Mouse (Mus musculus): ENCODE measurements around the gene Abcf2. TPM values are rescaled to one million over a fixed set of nuclear protein-coding genes. Genes with fewer than 3 reads are reported as not detected.
A peak's percentile ranks its signal among the peaks of the same experiment; 100 is the strongest.
"Not testable (repeated sequence)": the region's sequence is repeated elsewhere in the genome, so short reads cannot be mapped to it uniquely, and the experiment has no call there.

Gene Abcf2
- polyA plus RNA-seq, 3 experiments from 2014 or later: 52.1 to 67.7 (median 61.3) TPM

DNA sequence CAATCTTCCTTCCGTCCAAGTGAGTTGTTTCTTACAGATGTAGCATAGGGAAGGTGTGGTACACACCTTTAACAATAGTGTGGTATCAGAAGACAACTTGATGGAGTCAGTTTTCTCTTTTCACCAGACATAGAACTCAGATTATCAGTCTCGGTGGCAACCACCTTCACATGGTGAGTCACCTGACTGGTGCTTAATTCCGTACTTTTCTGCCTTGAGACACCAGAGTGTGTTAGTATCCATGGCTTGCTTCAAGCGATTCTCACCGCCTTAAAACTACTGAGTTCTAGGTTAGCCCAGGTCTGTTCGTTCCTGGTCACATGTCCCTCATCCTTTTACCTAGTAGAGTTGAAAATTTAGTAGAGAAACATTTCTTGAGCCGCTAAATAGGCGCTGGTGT, 8.8 kb upstream of the Abcf2 start:
- ATAC-seq: peak; percentile 49

DNA sequence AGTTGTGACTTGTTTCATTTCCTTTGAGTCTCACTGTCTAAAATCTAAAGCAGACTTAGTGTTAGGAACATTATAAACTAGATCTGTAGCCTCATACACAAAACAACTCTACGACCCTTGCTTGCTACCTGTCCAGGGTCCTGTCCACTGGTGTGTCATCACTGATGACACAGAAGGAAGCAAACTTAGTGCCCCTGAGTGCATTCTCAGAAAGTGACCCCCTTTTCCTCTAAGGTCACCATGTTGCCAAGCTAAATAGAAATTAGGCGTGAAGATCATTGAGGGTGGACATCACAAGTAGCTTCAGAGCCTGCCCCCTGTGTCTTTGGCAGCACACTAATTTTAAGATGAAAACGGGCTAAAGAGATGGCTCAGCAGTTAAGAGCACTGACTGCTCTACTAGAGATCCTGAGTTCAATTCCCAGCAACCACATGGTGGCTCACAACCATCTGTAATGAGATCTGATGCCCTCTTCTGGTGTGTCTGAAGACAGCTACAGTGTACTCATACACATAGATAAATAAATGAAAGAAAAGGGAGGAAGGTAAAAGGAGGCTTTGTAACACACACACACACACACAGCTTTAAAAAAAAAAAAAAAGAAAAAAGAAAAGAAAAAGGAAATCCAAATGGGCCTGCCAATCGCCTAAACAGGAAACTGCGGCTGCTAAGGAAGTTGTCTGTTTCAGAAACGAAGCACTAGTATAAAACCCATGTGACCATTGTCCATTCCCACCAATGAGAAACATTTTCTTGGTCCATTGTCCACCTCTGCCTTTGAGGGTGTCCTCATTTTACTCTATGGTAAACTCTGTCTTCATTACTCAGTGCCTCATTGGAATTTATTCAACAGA, 1.1 kb upstream of the Abcf2 start:
- no peak for ATAC-seq

DNA sequence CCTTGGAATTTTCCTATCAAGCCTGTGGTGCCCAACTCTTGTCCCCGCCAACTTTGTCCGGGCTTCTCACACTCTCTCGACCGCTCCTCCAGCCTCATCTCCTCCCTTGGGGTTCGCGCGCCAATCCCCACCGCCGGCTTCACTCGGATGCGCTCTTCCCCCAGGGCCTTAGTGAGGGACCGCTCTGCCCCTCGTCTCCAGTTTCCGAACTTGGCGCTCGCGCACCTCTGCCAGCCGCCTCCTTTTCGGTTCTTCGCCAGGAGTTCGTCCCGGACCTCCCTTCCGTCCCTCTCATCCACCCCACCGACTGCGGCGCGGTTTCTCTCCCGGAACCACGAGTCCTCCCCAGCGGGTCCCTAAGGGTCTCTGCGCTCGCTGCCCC, 475 bp downstream of the Abcf2 start:
- peak; percentile 23 for ATAC-seq

DNA sequence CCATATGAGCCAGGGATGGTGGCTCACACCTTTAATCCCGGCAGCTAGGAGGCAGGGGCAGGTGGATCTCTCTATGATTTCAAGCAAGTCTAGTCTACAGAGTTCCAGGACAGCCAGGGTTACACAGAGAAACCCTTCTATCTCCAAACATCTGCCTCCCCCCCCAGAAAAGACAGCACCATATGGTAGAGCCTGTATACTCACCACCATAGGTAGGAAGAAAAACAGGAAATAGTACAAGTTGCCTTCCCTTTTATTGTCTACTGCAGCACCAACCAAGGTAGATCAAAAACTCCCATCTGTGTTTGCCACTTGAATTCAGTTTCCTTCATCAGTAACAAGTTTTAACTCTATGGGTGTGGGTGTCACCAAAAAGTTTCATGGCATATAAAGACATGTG, 1.3 kb downstream of the Abcf2 start:
- ATAC-seq: no peak

DNA sequence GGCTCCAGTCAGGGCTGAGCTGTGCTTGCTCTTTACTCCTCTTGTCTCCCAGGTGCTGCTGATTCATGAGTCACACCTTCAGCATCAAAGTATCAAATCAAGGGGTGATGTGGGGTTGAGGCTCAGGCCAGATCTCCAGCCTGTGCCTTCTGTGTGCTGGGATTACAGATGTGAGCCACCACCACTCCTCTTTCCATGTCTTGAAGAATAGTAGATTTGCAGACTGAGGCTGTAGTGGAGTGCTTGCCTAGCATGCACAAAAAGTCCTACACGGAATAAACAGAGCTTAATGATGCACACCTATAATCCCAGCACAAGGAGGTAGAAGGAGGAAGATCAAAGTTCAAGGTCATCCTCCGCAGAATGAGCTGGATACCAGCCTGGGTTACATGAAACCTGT, 20.6 kb downstream of the Abcf2 start, which contains the start of gene 4931409K22Rik:
TSS of gene 4931409K22Rik (minus strand) at position 101 of the 400 bp plus-strand sequence.
- no peak for ATAC-seq

DNA sequence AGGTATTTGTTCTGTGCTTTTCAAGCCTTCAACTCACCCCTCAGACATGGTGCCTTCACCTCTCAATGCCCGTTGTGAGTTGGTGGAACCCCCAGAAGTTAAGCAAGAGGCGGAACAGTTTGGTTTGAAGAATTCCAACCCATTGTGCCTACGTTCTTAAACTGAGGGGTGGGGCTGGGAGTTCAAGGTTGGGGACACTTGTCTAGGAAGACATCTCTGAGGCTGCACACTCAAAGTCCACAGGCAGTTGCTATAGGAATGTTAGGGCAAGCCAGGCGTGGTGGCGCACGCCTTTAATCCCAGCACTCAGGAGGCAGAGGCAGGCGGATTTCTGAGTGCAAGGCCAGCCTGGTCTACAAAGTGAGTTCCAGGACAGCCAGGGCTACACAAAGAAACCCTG, 21.9 kb downstream of the Abcf2 start:
- ATAC-seq: not testable (repeated sequence)

DNA sequence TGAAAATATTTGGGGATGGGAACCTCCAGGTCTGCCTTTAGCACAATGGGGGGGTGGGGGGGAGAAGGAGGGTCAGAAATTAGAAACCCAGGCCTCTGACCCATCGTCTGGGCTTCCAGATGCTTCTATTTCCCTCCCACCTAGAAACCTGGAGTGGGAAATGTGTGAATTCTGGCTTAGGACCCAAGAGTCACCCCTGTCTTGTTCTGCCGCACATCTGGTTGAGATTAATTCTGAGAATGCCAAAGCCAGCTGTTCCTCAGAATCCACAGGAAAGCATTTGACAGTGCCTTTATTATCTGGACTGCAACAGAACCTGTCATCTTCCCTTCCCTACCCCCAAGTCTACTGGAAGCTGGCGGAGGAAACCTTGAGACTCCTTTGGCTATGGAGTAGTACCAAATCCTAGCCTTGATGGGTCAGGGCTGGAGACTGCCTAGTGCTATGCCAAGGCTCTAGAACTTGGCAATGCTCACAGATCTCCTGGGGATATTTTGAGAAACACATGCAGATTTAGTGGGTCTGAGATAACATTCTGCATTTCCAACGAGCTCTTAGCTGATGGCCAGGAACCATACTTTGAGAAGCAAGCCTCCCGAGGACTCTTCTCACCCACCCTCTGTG, 23.5 kb downstream of the Abcf2 start:
- no peak for ATAC-seq

DNA sequence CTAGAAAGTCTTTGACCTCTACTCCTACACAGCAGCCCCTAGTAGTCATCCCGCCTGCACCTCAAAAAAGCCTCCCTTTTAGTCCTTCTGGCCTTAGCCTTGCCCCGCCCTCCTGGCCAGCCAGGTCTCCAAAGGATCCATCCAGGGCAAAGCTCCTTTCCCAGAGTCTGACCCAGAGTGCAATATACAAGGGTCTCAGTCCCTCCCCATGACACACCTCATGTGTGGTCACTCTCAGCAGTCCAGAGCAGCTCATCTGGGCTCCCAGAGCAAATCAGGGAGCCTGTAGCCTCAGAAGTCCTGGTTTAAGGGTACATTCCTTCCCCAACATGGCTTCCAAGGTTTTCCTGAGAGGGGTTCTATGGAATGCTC, 26.0 kb downstream of the Abcf2 start:
- no peak for ATAC-seq

DNA sequence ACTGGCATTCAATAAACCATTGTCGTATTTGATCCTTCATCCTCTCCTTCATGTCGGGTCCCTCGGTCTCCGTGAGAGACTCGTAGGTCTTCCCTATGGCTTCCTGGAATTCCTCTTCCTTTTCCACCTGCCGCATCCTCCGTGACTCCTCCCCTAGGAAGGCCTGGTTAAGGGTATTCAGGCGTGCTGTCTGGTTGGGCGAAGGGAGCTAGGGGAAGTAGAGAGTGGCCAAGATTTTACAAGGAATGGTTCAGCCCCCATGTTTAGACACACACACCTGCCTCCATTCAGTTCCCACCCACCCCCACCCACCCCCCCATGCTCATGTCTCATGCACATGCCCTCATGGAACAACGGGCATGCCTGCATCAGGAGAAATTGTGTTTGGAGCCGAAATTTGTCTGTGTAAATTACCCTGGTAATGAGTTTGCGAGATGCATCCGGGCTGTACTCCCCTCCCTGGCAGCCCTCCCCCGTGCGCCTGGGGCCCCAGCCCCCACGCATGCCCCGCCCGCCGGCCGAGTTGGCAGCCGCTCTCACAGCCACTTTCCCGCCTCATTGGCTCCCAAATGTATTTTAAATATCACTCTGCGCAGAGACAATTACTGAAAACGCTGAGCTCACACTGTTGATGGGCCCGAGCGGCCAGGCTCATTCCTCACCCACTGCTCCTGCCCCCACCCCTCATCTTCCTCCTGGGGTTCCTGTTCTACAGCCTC, 26.5 kb downstream of the Abcf2 start:
- no peak for ATAC-seq

DNA sequence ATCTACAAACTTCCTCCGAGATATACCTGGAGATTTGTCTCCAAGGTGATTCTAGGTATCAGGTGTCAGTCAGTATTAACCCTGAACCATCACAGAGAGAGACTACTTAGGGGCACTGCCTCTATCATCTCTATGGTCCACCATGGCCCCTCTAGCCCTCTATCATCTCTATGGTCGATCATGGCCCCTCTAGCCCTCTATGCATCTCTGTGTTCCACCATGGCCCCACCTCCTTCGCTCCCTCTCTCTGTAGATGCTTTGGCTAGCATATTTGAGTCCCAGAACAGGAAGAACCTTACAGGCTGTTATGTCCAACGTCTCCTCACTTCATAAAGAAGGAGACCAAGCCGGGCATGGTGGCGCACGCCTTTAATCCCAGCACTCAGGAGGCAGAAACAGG, 34.6 kb downstream of the Abcf2 start:
- ATAC-seq: no peak

DNA sequence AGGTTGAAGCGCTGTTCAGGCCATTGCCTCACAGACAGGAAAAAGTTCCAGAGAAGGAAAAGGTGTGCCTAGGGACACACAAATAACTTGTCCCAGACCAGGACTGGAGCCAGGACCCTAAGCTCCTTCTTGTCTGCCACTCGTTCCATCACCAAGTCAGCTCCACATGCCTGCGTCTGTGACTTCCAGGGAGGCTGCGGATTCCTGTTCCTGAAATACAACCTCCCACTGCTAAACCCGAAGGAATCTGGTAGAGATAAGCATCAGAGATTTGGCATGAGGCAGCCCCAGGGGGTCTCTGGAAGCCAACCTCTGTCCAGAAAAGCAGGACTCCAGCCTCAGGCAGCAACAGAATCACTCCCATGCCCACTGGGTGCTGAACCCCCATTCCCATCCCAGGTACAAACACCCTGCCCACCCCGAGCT, 36.1 kb downstream of the Abcf2 start:
- ATAC-seq: no peak

DNA sequence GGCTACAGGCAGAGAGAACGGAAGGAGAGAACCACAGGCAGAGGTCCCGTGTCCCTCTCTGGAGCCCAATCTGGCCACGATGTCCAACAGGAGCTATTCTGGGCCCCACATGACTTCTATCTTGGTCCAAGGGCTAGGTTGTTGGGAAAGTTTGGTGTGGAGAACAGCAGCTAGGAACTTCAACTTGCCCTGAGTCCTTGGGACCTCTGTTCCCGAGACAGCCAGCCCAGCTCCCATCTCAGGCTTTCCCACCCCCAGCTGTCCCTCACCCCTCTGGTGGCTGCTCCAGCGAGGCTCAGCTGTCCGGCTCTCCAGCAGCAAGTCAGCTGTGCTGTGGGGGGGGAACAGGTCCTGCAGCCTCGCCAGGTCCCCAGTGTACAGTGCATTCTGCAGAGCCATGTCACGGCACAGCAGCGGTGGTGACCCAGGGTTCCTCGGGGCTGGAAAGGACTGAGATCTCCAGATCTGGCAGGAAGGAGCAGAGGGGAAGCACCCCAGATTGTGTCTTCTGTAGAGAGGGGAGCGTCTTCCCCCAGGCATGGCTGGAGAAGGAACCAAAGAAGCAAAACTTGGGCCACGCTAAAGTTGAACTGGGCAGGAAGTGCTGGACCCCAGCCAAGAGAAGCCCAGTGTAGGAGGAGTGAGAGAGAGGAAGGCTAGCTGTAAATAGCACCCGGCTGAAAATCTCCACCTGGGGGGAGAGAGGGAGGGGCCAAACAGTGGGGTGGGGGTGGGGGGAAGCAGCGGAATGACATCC, 36.7 kb downstream of the Abcf2 start, which contains the start of gene Asb10:
TSS of gene Asb10 (minus strand) at position 592 of the 757 bp plus-strand sequence.
- ATAC-seq: no peak

DNA sequence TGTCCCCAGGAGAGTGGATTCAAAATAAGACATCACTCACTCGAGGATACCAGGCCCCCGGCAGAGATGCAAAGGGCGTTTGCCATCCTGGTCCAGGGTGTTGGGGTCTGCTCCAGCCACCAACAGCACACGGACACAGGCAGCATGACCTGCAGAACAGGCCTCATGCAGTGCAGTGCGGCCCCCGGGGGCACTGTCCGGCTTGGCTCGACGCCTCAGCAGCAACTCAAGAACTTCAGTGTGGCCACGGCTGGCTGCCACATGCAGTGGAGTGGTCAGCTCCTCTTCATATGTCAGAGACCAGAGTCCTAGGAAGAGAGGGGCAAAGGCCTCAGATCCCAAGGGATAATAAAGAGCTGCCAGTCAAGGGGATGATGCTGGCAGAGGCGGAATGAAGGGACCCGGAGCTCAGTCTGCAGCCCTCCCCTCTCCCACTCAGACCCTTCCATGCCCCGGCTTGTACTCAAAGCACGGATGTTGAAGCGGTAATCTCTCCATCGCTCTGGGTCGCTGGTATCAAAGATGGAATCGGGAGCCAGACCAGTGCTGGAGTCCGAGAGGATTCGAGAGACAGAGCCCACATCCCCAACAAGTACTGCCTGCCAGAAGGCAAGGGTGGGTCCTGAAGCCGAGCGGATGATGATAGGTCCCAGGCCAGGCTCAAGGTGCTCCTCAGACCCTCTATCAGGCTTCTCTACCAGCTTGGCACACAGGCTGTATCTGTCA, 37.5 kb downstream of the Abcf2 start:
- ATAC-seq: no peak

DNA sequence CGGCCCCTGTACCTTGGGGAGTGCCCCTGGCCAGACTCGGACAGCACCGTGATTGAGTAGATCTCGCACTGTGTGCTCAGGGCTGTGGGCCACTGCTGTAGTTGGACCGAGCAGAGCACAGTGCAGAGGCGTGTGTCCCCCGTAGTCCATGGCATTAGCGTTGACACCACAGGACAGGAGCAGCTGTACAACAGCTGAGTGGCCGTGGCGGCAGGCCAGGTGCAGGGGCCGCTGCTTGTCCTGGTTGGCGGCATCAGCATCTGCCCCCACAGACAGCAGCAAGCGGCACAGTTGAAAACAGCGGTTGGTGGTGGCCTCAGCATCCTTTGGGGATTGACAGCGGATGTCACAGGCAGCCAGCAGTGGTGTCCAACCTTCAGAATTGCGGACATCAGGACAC, 39.6 kb downstream of the Abcf2 start:
- no peak for ATAC-seq

DNA sequence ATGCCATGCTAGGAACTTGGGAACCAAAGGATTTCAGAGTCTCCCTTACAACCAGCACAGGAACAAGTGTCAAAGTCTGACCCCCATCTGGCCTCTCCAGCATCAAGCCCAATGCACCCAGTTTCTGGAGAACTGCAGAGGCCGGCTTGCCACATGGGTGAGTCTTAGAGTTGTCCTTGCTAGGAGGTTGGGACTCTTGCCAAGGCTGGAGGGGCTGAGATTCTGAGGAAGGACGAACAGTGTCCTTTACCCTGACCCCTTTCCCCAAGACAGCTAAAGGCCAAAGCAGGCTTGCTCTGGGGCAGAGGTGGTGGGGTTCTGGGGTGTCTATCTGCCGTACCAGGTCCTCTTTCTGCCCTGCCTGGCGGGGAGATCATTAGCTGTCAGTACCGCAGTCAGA, 40.8 kb downstream of the Abcf2 start:
- no peak for ATAC-seq

DNA sequence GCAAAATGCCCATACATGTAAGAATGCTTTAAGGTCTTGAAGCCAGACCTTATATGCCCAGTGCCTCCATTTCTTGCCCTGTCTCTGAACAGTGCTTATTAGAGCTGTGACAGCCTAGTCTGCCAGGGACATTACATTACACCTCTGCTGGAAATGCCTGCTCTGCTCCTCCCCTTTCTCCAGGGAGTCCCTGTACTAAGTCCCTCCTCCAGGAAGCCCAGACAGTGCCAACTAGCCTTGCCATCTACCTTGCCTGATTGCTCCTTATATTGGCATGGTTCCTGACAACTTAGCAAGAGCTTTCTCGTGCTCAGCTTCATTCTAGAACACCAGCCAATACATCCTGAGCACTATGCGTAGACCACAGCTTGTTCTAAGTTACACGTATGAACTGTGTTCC, 41.5 kb downstream of the Abcf2 start:
- no peak for ATAC-seq

DNA sequence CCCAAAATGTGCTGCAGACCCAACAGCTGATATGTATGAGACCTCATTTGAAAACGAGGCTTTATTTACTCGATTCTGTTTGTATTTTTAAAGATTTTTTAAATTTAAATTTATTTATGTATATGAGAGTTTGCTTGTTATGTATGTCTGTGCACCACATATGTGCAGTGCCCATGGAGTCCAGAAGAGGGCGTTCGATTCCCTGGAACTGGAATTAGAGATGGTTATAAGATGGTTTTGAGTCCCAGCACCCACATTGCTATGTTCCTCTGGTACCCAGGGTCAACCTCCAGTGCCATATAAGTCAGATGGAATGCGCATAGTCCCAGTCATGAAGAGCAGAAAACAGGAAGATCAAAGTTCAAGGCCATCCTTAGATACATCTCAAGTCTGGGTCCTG, 43.0 kb downstream of the Abcf2 start:
- ATAC-seq: no peak

DNA sequence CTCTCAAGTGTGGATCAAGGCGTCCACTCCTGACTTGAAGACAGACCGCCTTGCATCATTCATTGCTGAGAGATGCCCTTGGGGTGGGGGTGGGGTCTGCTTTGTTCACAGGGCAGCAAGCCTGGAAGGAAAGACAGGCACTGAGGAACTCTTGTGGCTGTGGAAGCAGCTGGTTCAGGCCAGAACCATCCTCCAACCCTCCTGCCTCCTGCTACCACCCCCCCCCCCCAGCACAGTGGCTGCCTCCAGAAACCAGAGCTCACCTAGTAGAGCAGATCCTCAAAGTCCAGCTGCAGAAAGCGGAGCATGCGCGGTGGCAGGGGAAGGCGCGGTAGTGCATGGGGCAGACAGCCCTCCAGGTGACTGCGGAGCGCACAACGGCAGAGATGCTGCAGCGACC, 43.9 kb downstream of the Abcf2 start:
- ATAC-seq: no peak

DNA sequence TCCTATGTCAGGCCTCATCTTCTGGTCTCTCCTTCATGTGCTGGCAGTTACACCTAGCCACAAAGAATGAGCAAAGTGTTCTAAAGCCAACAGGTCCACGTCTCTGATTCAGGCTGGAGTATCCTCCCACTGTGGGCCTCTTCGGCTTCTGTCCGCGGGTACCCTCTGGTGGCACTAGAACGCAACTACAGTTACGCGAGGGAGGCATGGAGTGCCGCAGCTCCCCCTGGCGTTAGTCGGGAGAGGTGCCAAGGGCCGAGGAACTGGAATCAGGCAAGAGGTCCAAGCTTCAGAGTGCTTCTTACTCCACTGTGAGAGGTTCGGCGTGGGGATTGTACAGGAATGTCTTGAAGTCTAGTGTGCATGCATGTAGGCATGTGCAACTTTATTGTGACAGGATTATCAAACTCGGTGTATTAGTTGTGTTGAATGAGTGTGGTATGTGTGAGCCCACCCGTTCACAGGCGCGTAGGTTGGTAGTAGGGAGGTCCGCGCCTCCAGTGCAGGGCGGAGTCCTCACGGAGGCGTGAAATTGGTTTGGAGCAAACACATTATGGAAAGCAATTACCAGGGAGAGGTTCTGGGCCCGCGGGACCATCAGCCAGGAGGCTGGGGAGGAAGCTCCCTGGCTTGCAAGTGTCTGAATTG, 47.1 kb downstream of the Abcf2 start:
- ATAC-seq: peak; percentile 98

DNA sequence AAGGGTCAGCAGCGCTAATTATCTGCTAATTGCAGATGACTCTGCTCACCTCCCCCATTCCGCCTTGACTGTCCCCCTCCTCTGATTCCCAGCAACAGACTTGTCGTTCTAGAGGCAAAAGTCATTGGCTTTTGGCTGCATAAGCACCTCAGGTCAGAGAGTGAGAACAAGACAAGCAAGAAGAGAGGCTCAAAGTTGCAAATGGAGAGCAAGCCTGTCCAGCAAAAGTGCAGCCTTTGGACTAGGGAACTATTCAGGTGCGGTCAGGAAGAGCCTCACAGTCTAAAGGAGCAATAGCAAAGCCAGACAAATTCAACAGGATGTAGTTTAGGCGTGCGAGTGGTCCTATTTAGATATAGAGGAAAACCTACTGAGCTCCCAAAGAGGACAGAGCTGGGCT, 49.5 kb downstream of the Abcf2 start:
- ATAC-seq: no peak

DNA sequence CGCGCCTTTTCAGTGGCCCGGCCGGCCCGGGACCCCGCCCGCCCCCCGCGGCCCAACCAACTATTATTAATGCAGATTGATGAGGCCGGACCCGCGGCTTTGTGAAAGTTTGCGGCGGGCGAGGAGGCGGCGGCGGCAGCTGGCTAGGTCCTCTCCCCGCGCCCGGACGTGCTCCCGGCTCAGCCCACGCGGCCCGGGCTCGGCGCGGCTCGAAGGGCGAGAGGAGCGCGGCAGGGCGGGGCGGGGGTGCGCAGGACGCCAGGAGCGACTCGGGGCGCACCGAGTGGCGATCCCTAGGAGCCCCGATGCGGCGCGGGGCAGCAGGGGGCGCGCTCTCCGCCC, 50.4 kb downstream of the Abcf2 start, which contains the start of gene Gbx1:
TSS of gene Gbx1 (minus strand) at position 314 of the 342 bp plus-strand sequence.
- no peak for ATAC-seq

Data from inflammation-experienced regulatory T-cells, adult 6 months (primary cell).